Mouse (Mus musculus) C2C12 (cell line): Measurements from ENCODE around the gene Lars2. TPM values are rescaled to one million over a fixed set of nuclear protein-coding genes. Genes with fewer than 3 reads are reported as not detected.

ENCODE experiments used
- H3K27me3 ChIP-seq: one replicate; pipeline ENCODE4 v1.6.1; 2011; ENCODE audit not compliant: control insufficient read depth, insufficient read depth, insufficient read length
- H3K36me3 ChIP-seq: one replicate; pipeline ENCODE4 v1.6.1; 2011; ENCODE audit not compliant: control insufficient read depth, insufficient read depth
- H3K4me3 ChIP-seq: one replicate; pipeline ENCODE4 v1.5.1; 2011; ENCODE audit warnings: mild to moderate bottlenecking, control low read depth; ENCODE audit not compliant: poor library complexity, insufficient read depth, severe bottlenecking
- H3K79me2 ChIP-seq: one replicate; pipeline ENCODE4 v1.6.1; 2011; ENCODE audit not compliant: control insufficient read depth, insufficient read depth
- H3K79me3 ChIP-seq: one replicate; pipeline ENCODE4 v1.6.1; 2011; ENCODE audit warnings: low read depth, control low read depth
- H3ac ChIP-seq: one replicate; pipeline ENCODE3; 2011; ENCODE audit warnings: low read depth; ENCODE audit not compliant: control insufficient read depth, insufficient read length
- CEBPB ChIP-seq: IDR thresholded peaks from one replicate; pipeline ENCODE4 v1.6.1; 2011; ENCODE audit warnings: low read depth, mild to moderate bottlenecking, control low read depth, moderate library complexity
- CTCF ChIP-seq: IDR thresholded peaks from one replicate; pipeline ENCODE4 v1.5.1; 2011; ENCODE audit not compliant: control insufficient read depth, insufficient read depth, insufficient read length
- FOSL1 ChIP-seq: IDR thresholded peaks from one replicate; pipeline ENCODE4 v1.8.0; 2011; ENCODE audit warnings: mild to moderate bottlenecking, low read length; ENCODE audit not compliant: poor library complexity, insufficient read depth, severe bottlenecking
- MAX ChIP-seq: IDR thresholded peaks from one replicate; pipeline ENCODE4 v1.6.1; 2011; ENCODE audit warnings: mild to moderate bottlenecking, control low read depth
- MYOD1 ChIP-seq: IDR thresholded peaks from one replicate; pipeline ENCODE4 v1.6.1; 2011; ENCODE audit warnings: low read depth; ENCODE audit not compliant: control insufficient read depth, insufficient read length
- MYOG ChIP-seq: IDR thresholded peaks from one replicate; pipeline ENCODE4 v1.6.1; 2011; ENCODE audit not compliant: control insufficient read depth, insufficient read length; ENCODE audit errors: extremely low read depth
- USF1 ChIP-seq: IDR thresholded peaks from one replicate; pipeline ENCODE4 v1.6.1; 2011; ENCODE audit warnings: low read depth, mild to moderate bottlenecking, control low read depth, moderate library complexity
- polyA plus RNA-seq: library from polyadenylated mRNA; unstranded; fragments of >200 nt; fragmentation: generic; extraction: Trizol; gene quantifications from one replicate; pipeline ENCODE4 v1.2.1, GENCODE M21; 2012; ENCODE audit warnings: missing spikeins

The Lars2 gene
- polyA plus RNA-seq, 1 experiment = 480 TPM

- Histone ChIP-seq H3K36me3 (peaks cover 37% of the 10 kb centered on the region), H3K79me2 (peaks cover 76% of the 10 kb centered on the region), H3ac (no peak overlapping the region), H3K4me3 (peak overlapping the region; percentile 57), H3K27me3 (no peaks in the 10 kb centered on the region), H3K79me3 (peaks cover 71% of the 10 kb centered on the region)
- TF ChIP-seq USF1 = no peak
- TF ChIP-seq MYOD1 = no peak
- no peak for TF ChIP-seq CEBPB
- TF ChIP-seq FOSL1 = no peak
Observed at GRCm38 (mm10) chr9:123481136-123481535, 114.4 kb downstream of the Lars2 start.

GRCm38 (mm10) chr9:123483598-123483997 lies 116.9 kb downstream of the Lars2 start:
- H3K79me3 ChIP-seq = peaks cover 93% of the 10 kb centered on the region
- TF ChIP-seq CTCF (no peak), CEBPB (no peak), FOSL1 (no peak)
- H3ac ChIP-seq = no peak overlapping the region
- H3K36me3 ChIP-seq = peaks cover 50% of the 10 kb centered on the region
- H3K4me3 ChIP-seq = no peak overlapping the region
- no peaks in the 10 kb centered on the region for H3K27me3 ChIP-seq
- peaks cover 100% of the 10 kb centered on the region for H3K79me2 ChIP-seq

GRCm38 (mm10) chr9:123484830-123485229 lies 118.1 kb downstream of the Lars2 start:
- no peaks in the 10 kb centered on the region for H3K27me3 ChIP-seq
- H3K4me3 ChIP-seq = no peak overlapping the region
- TF ChIP-seq MYOD1 = no peak
- TF ChIP-seq MYOG = no peak
- no peak for TF ChIP-seq CTCF
- TF ChIP-seq FOSL1 = no peak
- no peak for TF ChIP-seq MAX
- TF ChIP-seq USF1 = no peak
- no peak for TF ChIP-seq CEBPB
- peaks cover 100% of the 10 kb centered on the region for H3K79me2 ChIP-seq
- peaks cover 50% of the 10 kb centered on the region for H3K36me3 ChIP-seq
- H3K79me3 ChIP-seq = peaks cover 89% of the 10 kb centered on the region
- no peak overlapping the region for H3ac ChIP-seq

GRCm38 (mm10) chr9:123485561-123485960 lies 118.8 kb downstream of the Lars2 start:
- Histone ChIP-seq H3K36me3 (peaks cover 44% of the 10 kb centered on the region), H3ac (no peak overlapping the region), H3K79me3 (peaks cover 88% of the 10 kb centered on the region), H3K79me2 (peaks cover 100% of the 10 kb centered on the region), H3K27me3 (no peaks in the 10 kb centered on the region), H3K4me3 (no peak overlapping the region)
- no peak for TF ChIP-seq CEBPB
- TF ChIP-seq MYOG = no peak
- no peak for TF ChIP-seq MYOD1
- no peak for TF ChIP-seq USF1
- no peak for TF ChIP-seq MAX
- TF ChIP-seq FOSL1 = no peak
- no peak for TF ChIP-seq CTCF

GRCm38 (mm10) chr9:123486635-123487034 lies 119.9 kb downstream of the Lars2 start:
- H3K36me3 ChIP-seq = peaks cover 34% of the 10 kb centered on the region
- TF ChIP-seq CTCF = no peak
- TF ChIP-seq MYOG = no peak
- TF ChIP-seq CEBPB = no peak
- no peak for TF ChIP-seq USF1
- no peak for TF ChIP-seq MYOD1
- TF ChIP-seq MAX = no peak
- no peak for TF ChIP-seq FOSL1
- H3K79me3 ChIP-seq = peaks cover 86% of the 10 kb centered on the region
- peaks cover 100% of the 10 kb centered on the region for H3K79me2 ChIP-seq
- no peaks in the 10 kb centered on the region for H3K27me3 ChIP-seq
- no peak overlapping the region for H3K4me3 ChIP-seq
- H3ac ChIP-seq = no peak overlapping the region

GRCm38 (mm10) chr9:123489073-123489472 lies 122.3 kb downstream of the Lars2 start:
- peaks cover 86% of the 10 kb centered on the region for H3K79me3 ChIP-seq
- H3K79me2 ChIP-seq = peaks cover 100% of the 10 kb centered on the region
- H3K27me3 ChIP-seq = no peaks in the 10 kb centered on the region
- H3ac ChIP-seq = no peak overlapping the region
- peaks cover 19% of the 10 kb centered on the region for H3K36me3 ChIP-seq
- no peak overlapping the region for H3K4me3 ChIP-seq
- no peak for TF ChIP-seq CEBPB
- TF ChIP-seq MAX = no peak
- TF ChIP-seq MYOG = no peak
- no peak for TF ChIP-seq USF1
- TF ChIP-seq MYOD1 = no peak
- no peak for TF ChIP-seq CTCF
- TF ChIP-seq FOSL1 = no peak
